Mouse (Mus musculus) stomach, embryonic 14.5 days (tissue): Measurements from ENCODE around the gene Socs2. TPM values are rescaled to one million over a fixed set of nuclear protein-coding genes. Genes with fewer than 3 reads are reported as not detected.

ENCODE experiments used
- ATAC-seq: fragments of 200-750 bp; cut with Nextera tagmentation; 2 replicates; pipeline ENCODE4 v1.8.0; 2017; ENCODE audit warnings: low read depth, moderate TSS enrichment; ENCODE audit not compliant: insufficient number of reproducible peaks, insufficient read depth, low FRiP score
- H3K27ac ChIP-seq: fragments of 300-500 bp; sonication (generic); 2 replicates; pipeline ENCODE4 v1.5.1; 2014; ENCODE audit warnings: mild to moderate bottlenecking, low read length, moderate library complexity, mixed read lengths
- H3K27me3 ChIP-seq: fragments of 300-500 bp; sonication (generic); 2 replicates; pipeline ENCODE4 v1.6.1; 2014; ENCODE audit warnings: low read length, control low read depth, mixed read lengths; ENCODE audit not compliant: control insufficient read depth, insufficient read depth
- H3K36me3 ChIP-seq: fragments of 300-500 bp; sonication (generic); 2 replicates; pipeline ENCODE4 v1.6.1; 2014; ENCODE audit warnings: mild to moderate bottlenecking, control low read depth, low read length, moderate library complexity, mixed read lengths; ENCODE audit not compliant: control insufficient read depth, insufficient read depth
- H3K4me1 ChIP-seq: fragments of 300-500 bp; sonication (generic); 2 replicates; pipeline ENCODE4 v1.6.1; 2014; ENCODE audit warnings: low read length, control low read depth, mixed read lengths; ENCODE audit not compliant: control insufficient read depth, insufficient read depth
- H3K4me2 ChIP-seq: fragments of 300-500 bp; sonication (generic); replicated peaks from 2 replicates; pipeline ENCODE4 v1.6.1; 2014; ENCODE audit warnings: low read depth, low read length, control low read depth
- H3K4me3 ChIP-seq: fragments of 300-500 bp; sonication (generic); 2 replicates; pipeline ENCODE4 v1.5.1; 2014; ENCODE audit warnings: low read depth, low read length, control low read depth
- H3K9ac ChIP-seq: fragments of 300-500 bp; sonication (generic); replicated peaks from 2 replicates; pipeline ENCODE4 v1.6.1; 2014; ENCODE audit warnings: low read depth, mild to moderate bottlenecking, control low read depth, low read length, moderate library complexity, mixed read lengths
- H3K9me3 ChIP-seq: fragments of 300-500 bp; sonication (generic); 2 replicates; pipeline ENCODE4 v1.6.1; 2016; ENCODE audit warnings: low read depth, low read length, control low read depth; ENCODE audit not compliant: control insufficient read depth
- WGBS: fragments of 180-500 bp; shearing (Covaris S2); extraction: QIAGEN DNeasy Blood & Tissue Kit; methylation state at CpG from one replicate; pipeline ENCODE4 v1.1.7; 2014; 5-methylcytosine and 5-hydroxymethylcytosine counted together
- polyA plus RNA-seq: library from polyadenylated mRNA; unstranded; fragments of >200 nt; fragmentation: Nextera tagmentation; extraction: Ambion mirVana; gene quantifications from 2 replicates; pipeline ENCODE4 v1.2.1, GENCODE M21; 2014

Gene Socs2
- polyA plus RNA-seq, 1 experiment from 2014 or later: 32.9 TPM

- Histone ChIP-seq H3K9me3 (no peaks in the 10 kb centered on the region), H3K27ac (no peak overlapping the region), H3K36me3 (no peaks in the 10 kb centered on the region), H3K9ac (no peak overlapping the region), H3K4me3 (no peak overlapping the region), H3K4me2 (no peak overlapping the region), H3K4me1 (0 out of 2 replicates have a peak, but pooled peaks cover 4% of the 10 kb centered on the region), H3K27me3 (no peaks in the 10 kb centered on the region)
- WGBS: 85% methylated on average over 4 of the region's 4 CpGs
- ATAC-seq: no peak
Measured at GRCm38 (mm10) chr10:95340676-95341075, 76.3 kb downstream of the Socs2 start.

GRCm38 (mm10) chr10:95337589-95337988, 79.4 kb downstream of the Socs2 start:
- Histone ChIP-seq H3K36me3 (no peaks in the 10 kb centered on the region), H3K4me3 (no peak overlapping the region), H3K27ac (no peak overlapping the region), H3K9ac (no peak overlapping the region), H3K9me3 (no peaks in the 10 kb centered on the region), H3K4me1 (0 out of 2 replicates have a peak, but pooled peaks cover 4% of the 10 kb centered on the region), H3K4me2 (no peak overlapping the region), H3K27me3 (no peaks in the 10 kb centered on the region)
- ATAC-seq: no peak
- 76% methylated on average over 5 of the region's 5 CpGs for WGBS

GRCm38 (mm10) chr10:95336781-95337544, 80.0 kb downstream of the Socs2 start:
- Histone ChIP-seq H3K27me3 (no peaks in the 10 kb centered on the region), H3K27ac (no peak overlapping the region), H3K4me1 (0 out of 2 replicates have a peak, but pooled peaks cover 4% of the 10 kb centered on the region), H3K36me3 (no peaks in the 10 kb centered on the region), H3K4me3 (no peak overlapping the region), H3K4me2 (no peak overlapping the region), H3K9me3 (no peaks in the 10 kb centered on the region), H3K9ac (no peak overlapping the region; the same call in 1 of the 2 replicates)
- no peak for ATAC-seq
- 19% methylated on average over 4 of the region's 4 CpGs for WGBS

Other genes starting within 250 kb of the Socs2 start
- gene Cradd, start 93.0 kb downstream of the Socs2 start, polyA plus RNA-seq: 13.0 and 15.4 TPM in 2 replicates
- gene Mrpl42, start 84.8 kb upstream of the Socs2 start, polyA plus RNA-seq: 338 and 366 TPM in 2 replicates
- gene Ube2n, start 98.0 kb upstream of the Socs2 start, polyA plus RNA-seq: 315 and 333 TPM in 2 replicates
- gene Nudt4, start 147.0 kb upstream of the Socs2 start, polyA plus RNA-seq: 70.6 and 73.3 TPM in 2 replicates